28 mouse cellular contexts compared by ENCODE assay signal in the genomic region with DNA sequence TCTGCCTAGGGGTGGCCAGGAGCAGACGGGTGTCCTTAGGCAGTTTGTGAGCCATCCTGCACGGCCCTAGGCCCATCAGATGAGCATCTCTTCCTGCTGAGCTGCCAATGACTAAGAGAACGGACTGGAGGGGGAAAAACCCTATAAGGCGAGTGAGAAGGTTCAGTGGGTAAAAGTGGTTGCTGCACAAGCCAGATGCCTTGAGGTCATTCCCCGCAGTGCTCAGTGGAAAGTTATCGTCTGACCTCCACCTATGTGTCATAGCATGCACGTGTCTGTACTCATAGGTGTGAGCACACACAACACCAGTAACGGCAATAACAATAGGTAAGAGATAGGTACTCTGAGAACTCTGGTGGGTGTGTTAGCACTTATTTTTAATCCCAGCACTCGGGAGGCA. TPM values are rescaled to one million over a fixed set of nuclear protein-coding genes. Genes with fewer than 3 reads are reported as not detected.
DNase-seq lines count a peak whose midpoint lies in the region; ATAC-seq lines count a peak whose summit lies in the region.
"Had no signal": no experiment of that assay in that cellular context is flagged by ENCODE, and none has a peak within 500 bp of the region (broad histone marks: within the 10 kb centered on the region; RNA-seq: fewer than 3 reads in every experiment).

No protein-coding gene starts in this region.

- peaks cover 8% of the 10 kb centered on the region; the same call in 1 of the 2 replicates for H3K4me1 ChIP-seq in heart, embryonic 12.5 days (replicated peaks)
- H3K4me1 ChIP-seq in heart, embryonic 11.5 days (ENCODE audit: control insufficient read depth, insufficient read depth, low read length) = 0 out of 2 replicates have a peak, but pooled peaks cover 4% of the 10 kb centered on the region
- H3K4me1 ChIP-seq in limb, embryonic 10.5 days = peaks cover 68% of the 10 kb centered on the region
- H3K4me1 ChIP-seq in forebrain, embryonic 15.5 days = no peaks in the 10 kb centered on the region
- no peaks in the 10 kb centered on the region for H3K4me1 ChIP-seq in midbrain, embryonic 14.5 days (ENCODE audit: control insufficient read depth, insufficient read depth, low read length)
- H3K4me1 ChIP-seq: forebrain, embryonic 12.5 days; hindbrain, embryonic 12.5 days; lung, embryonic 15.5 days; megakaryocyte, embryonic 14.5 days; midbrain, embryonic 12.5 days; neural tube, embryonic 13.5 days had no signal

- ATAC-seq in heart, embryonic 12.5 days (ENCODE audit: insufficient number of reproducible peaks, low FRiP score) = no peak
- ATAC-seq in heart, embryonic 11.5 days (replicated peaks; ENCODE audit: insufficient number of reproducible peaks, low FRiP score, low TSS enrichment) = no peak
- ATAC-seq in CD4-positive, CD25-positive, alpha-beta regulatory T cell, adult 4 months = peak; percentile 57
- no peak for ATAC-seq in forebrain, embryonic 15.5 days (replicated peaks)
- no peak for ATAC-seq in midbrain, embryonic 14.5 days (ENCODE audit: low FRiP score, low TSS enrichment)
- ATAC-seq: hindbrain, postnatal 0 days had no signal

- peak; percentile 45 for DNase-seq in 3134 (ENCODE audit: extremely low read depth, insufficient read length, low spot score)
- DNase-seq in limb, embryonic 10.5 days (ENCODE audit: low spot score) = no peak
- no peak for DNase-seq in gastrocnemius, postnatal 36 days
- DNase-seq in midbrain, embryonic 14.5 days = no peak
- DNase-seq: adrenal gland, postnatal 25 days; cerebellum, adult 18-20 months; gastrocnemius, adult 2 months; heart, adult 2 months; kidney, adult 11 months; thymus, postnatal 14 days had no signal

- H3K27ac ChIP-seq in heart, embryonic 12.5 days (ENCODE audit: poor library complexity, severe bottlenecking) = 0 out of 2 replicates have a peak overlapping the region, but pooled peaks have one; percentile 13
- H3K27ac ChIP-seq in heart, embryonic 11.5 days (ENCODE audit: low read depth, low read length) = no peak overlapping the region
- peak overlapping the region; percentile 89 for H3K27ac ChIP-seq in limb, embryonic 10.5 days
- H3K27ac ChIP-seq in forebrain, embryonic 15.5 days (replicated peaks) = no peak overlapping the region
- no peak overlapping the region for H3K27ac ChIP-seq in midbrain, embryonic 14.5 days (replicated peaks; ENCODE audit: low read depth, low read length)
- H3K27ac ChIP-seq: forebrain, embryonic 12.5 days; heart, adult 2 months; heart, embryonic 15.5 days; hindbrain, embryonic 12.5 days; hindbrain, postnatal 0 days; left cerebral cortex, adult 2 months; lung, embryonic 15.5 days; midbrain, embryonic 12.5 days; neural tube, embryonic 13.5 days had no signal

- no peaks in the 10 kb centered on the region for H3K9me3 ChIP-seq in heart, embryonic 12.5 days (replicated peaks)
- no peaks in the 10 kb centered on the region for H3K9me3 ChIP-seq in heart, embryonic 11.5 days (replicated peaks; ENCODE audit: control insufficient read depth, low read length)
- 0 out of 2 replicates have a peak, but pooled peaks cover 3% of the 10 kb centered on the region for H3K9me3 ChIP-seq in limb, embryonic 10.5 days (replicated peaks)
- no peaks in the 10 kb centered on the region for H3K9me3 ChIP-seq in forebrain, embryonic 15.5 days
- H3K9me3 ChIP-seq in midbrain, embryonic 14.5 days (ENCODE audit: control insufficient read depth, low read length) = no peaks in the 10 kb centered on the region
- H3K9me3 ChIP-seq: embryonic facial prominence, embryonic 15.5 days; heart, embryonic 15.5 days; hindbrain, embryonic 12.5 days; lung, embryonic 15.5 days; midbrain, embryonic 12.5 days; neural tube, embryonic 13.5 days had no signal

- H3K4me3 ChIP-seq in heart, embryonic 12.5 days = no peak overlapping the region
- H3K4me3 ChIP-seq in heart, embryonic 11.5 days (ENCODE audit: low read depth, low read length) = no peak overlapping the region
- no peak overlapping the region for H3K4me3 ChIP-seq in limb, embryonic 10.5 days
- no peak overlapping the region for H3K4me3 ChIP-seq in forebrain, embryonic 15.5 days
- H3K4me3 ChIP-seq in midbrain, embryonic 14.5 days (replicated peaks; ENCODE audit: low read depth, low read length) = no peak overlapping the region
- H3K4me3 ChIP-seq: embryonic facial prominence, embryonic 15.5 days; forebrain, embryonic 12.5 days; gastrocnemius, adult 2 months; heart, adult 2 months; heart, embryonic 15.5 days; hindbrain, embryonic 12.5 days; left cerebral cortex, adult 2 months; lung, embryonic 15.5 days; megakaryocyte, embryonic 14.5 days; midbrain, embryonic 12.5 days; neural tube, embryonic 13.5 days had no signal

- no peak overlapping the region for H3K9ac ChIP-seq in heart, embryonic 12.5 days
- H3K9ac ChIP-seq in heart, embryonic 11.5 days (ENCODE audit: low read depth, low read length) = no peak overlapping the region
- H3K9ac ChIP-seq in forebrain, embryonic 15.5 days (replicated peaks) = no peak overlapping the region
- no peak overlapping the region for H3K9ac ChIP-seq in midbrain, embryonic 14.5 days (replicated peaks; ENCODE audit: low read length)
- H3K9ac ChIP-seq: embryonic facial prominence, embryonic 15.5 days; forebrain, embryonic 12.5 days; heart, embryonic 15.5 days; hindbrain, embryonic 12.5 days; lung, embryonic 15.5 days; midbrain, embryonic 12.5 days; neural tube, embryonic 13.5 days had no signal

- intact Hi-C loops in gastrocnemius, postnatal 36 days (cut with DNase I) = no loop called here

- WGBS in heart, embryonic 12.5 days = 81% methylated on average over 9 of the region's 9 CpGs
- 83% methylated on average over 9 of the region's 9 CpGs for WGBS in heart, embryonic 11.5 days (ENCODE audit: insufficient replicate concordance)
- 93% methylated on average over 9 of the region's 9 CpGs for WGBS in limb, embryonic 10.5 days
- WGBS in forebrain, embryonic 15.5 days = 91% methylated on average over 9 of the region's 9 CpGs
- WGBS in midbrain, embryonic 14.5 days = 89% methylated on average over 9 of the region's 9 CpGs

- no peak overlapping the region for H3K4me2 ChIP-seq in heart, embryonic 12.5 days
- no peak overlapping the region for H3K4me2 ChIP-seq in heart, embryonic 11.5 days
- H3K4me2 ChIP-seq in forebrain, embryonic 15.5 days (replicated peaks) = no peak overlapping the region
- H3K4me2 ChIP-seq in midbrain, embryonic 14.5 days (ENCODE audit: low read length) = no peak overlapping the region
- H3K4me2 ChIP-seq: embryonic facial prominence, embryonic 15.5 days; forebrain, embryonic 12.5 days; heart, embryonic 15.5 days; hindbrain, embryonic 12.5 days; liver, embryonic 11.5 days; lung, embryonic 15.5 days; midbrain, embryonic 12.5 days; neural tube, embryonic 13.5 days had no signal

- no peaks in the 10 kb centered on the region for H3K36me3 ChIP-seq in heart, embryonic 12.5 days
- no peaks in the 10 kb centered on the region for H3K36me3 ChIP-seq in heart, embryonic 11.5 days (ENCODE audit: control insufficient read depth, insufficient read depth, low read length)
- peaks cover 3% of the 10 kb centered on the region; the same call in 1 of the 2 replicates for H3K36me3 ChIP-seq in limb, embryonic 10.5 days
- H3K36me3 ChIP-seq in forebrain, embryonic 15.5 days = no peaks in the 10 kb centered on the region
- no peaks in the 10 kb centered on the region for H3K36me3 ChIP-seq in midbrain, embryonic 14.5 days (ENCODE audit: control insufficient read depth, insufficient read depth, low read length)
- H3K36me3 ChIP-seq: embryonic facial prominence, embryonic 15.5 days; forebrain, embryonic 12.5 days; heart, embryonic 15.5 days; hindbrain, embryonic 12.5 days; lung, embryonic 15.5 days; midbrain, embryonic 12.5 days; neural tube, embryonic 13.5 days had no signal

- H3K27me3 ChIP-seq in heart, embryonic 12.5 days (replicated peaks) = no peaks in the 10 kb centered on the region
- H3K27me3 ChIP-seq in heart, embryonic 11.5 days (ENCODE audit: control insufficient read depth, insufficient read depth, low read length) = no peaks in the 10 kb centered on the region
- H3K27me3 ChIP-seq in limb, embryonic 10.5 days (ENCODE audit: low read depth, poor library complexity, severe bottlenecking) = no peaks in the 10 kb centered on the region
- H3K27me3 ChIP-seq in forebrain, embryonic 15.5 days = no peaks in the 10 kb centered on the region
- no peaks in the 10 kb centered on the region for H3K27me3 ChIP-seq in midbrain, embryonic 14.5 days (ENCODE audit: control insufficient read depth, insufficient read depth, low read length)
- H3K27me3 ChIP-seq: embryonic facial prominence, embryonic 15.5 days; heart, embryonic 15.5 days; hindbrain, embryonic 12.5 days; lung, embryonic 15.5 days; midbrain, embryonic 12.5 days; neural tube, embryonic 13.5 days had no signal

RNA-seq across cellular contexts. Expression of gene Tns4, which starts 9.8 kb away (rescaled TPM):
- polyA plus RNA-seq in heart, embryonic 12.5 days (2016; fragmentation: Nextera tagmentation; extraction: Ambion mirVana) = 0.05 and 0.11 TPM in 2 replicates
- polyA plus RNA-seq in heart, embryonic 11.5 days (2014; fragmentation: Nextera tagmentation; extraction: Ambion mirVana) = 0.13 TPM in 1 of 2 replicates, not detected in the other
- polyA plus RNA-seq in CD4-positive, CD25-positive, alpha-beta regulatory T cell, adult 4 months (2017; shearing (Covaris generic)) = under 1 TPM in 1 of 2 experiments, not detected in 1; 0.35 TPM
- polyA plus RNA-seq in limb, embryonic 10.5 days (2016; fragmentation: Nextera tagmentation; extraction: Ambion mirVana) = 0.74 and 1.4 TPM in 2 replicates
- 0.09 TPM in 1 of 2 replicates, not detected in the other for polyA plus RNA-seq in forebrain, embryonic 15.5 days (2015; fragmentation: Nextera tagmentation; extraction: Ambion mirVana)
- total RNA-seq in gastrocnemius, postnatal 36 days (2021) = not detected
- 0.22 TPM in 1 of 2 replicates, not detected in the other for polyA plus RNA-seq in midbrain, embryonic 14.5 days (2014; fragmentation: Nextera tagmentation; extraction: Ambion mirVana)
- polyA plus RNA-seq: liver, embryonic 11.5 days had no signal

RNA-seq across cellular contexts. Expression of gene Ccr7, which starts 56.0 kb away (rescaled TPM):
- 0.08 TPM in 1 of 2 replicates, not detected in the other for polyA plus RNA-seq in heart, embryonic 12.5 days (2016; fragmentation: Nextera tagmentation; extraction: Ambion mirVana)
- 0.21 and 0.36 TPM in 2 replicates for polyA plus RNA-seq in heart, embryonic 11.5 days (2014; fragmentation: Nextera tagmentation; extraction: Ambion mirVana)
- 100 to 1,000 TPM; 277 to 361 TPM for polyA plus RNA-seq in CD4-positive, CD25-positive, alpha-beta regulatory T cell, adult 4 months (2017; shearing (Covaris generic))
- polyA plus RNA-seq in limb, embryonic 10.5 days (2016; fragmentation: Nextera tagmentation; extraction: Ambion mirVana) = 0.82 and 1.3 TPM in 2 replicates
- not detected in 2 replicates for polyA plus RNA-seq in forebrain, embryonic 15.5 days (2015; fragmentation: Nextera tagmentation; extraction: Ambion mirVana)
- not detected for total RNA-seq in gastrocnemius, postnatal 36 days (2021)
- polyA plus RNA-seq in midbrain, embryonic 14.5 days (2014; fragmentation: Nextera tagmentation; extraction: Ambion mirVana) = 0.45 TPM in 1 of 2 replicates, not detected in the other
- total RNA-seq: gastrocnemius, adult 2 months; hindbrain, postnatal 0 days; layer of hippocampus, postnatal 14 days; left cerebral cortex, adult 2 months; left cerebral cortex, postnatal 36 days had no signal
- polyA plus RNA-seq: forebrain, embryonic 12.5 days; hindbrain, postnatal 0 days; kidney, embryonic 14.5 days; neural tube, embryonic 13.5 days had no signal

RNA-seq across cellular contexts. Expression of gene Igfbp4, which starts 57.9 kb away (rescaled TPM):
- 371 and 382 TPM in 2 replicates for polyA plus RNA-seq in heart, embryonic 12.5 days (2016; fragmentation: Nextera tagmentation; extraction: Ambion mirVana)
- 284 and 289 TPM in 2 replicates for polyA plus RNA-seq in heart, embryonic 11.5 days (2014; fragmentation: Nextera tagmentation; extraction: Ambion mirVana)
- 10 to 100 TPM; 12.6 to 20.7 TPM for polyA plus RNA-seq in CD4-positive, CD25-positive, alpha-beta regulatory T cell, adult 4 months (2017; shearing (Covaris generic))
- polyA plus RNA-seq in limb, embryonic 10.5 days (2016; fragmentation: Nextera tagmentation; extraction: Ambion mirVana) = 899 and 1,008 TPM in 2 replicates
- polyA plus RNA-seq in forebrain, embryonic 15.5 days (2015; fragmentation: Nextera tagmentation; extraction: Ambion mirVana) = 138 and 142 TPM in 2 replicates
- total RNA-seq in gastrocnemius, postnatal 36 days (2021) = 10 to 100 TPM; 32.0 to 41.9 TPM
- polyA plus RNA-seq in midbrain, embryonic 14.5 days (2014; fragmentation: Nextera tagmentation; extraction: Ambion mirVana) = 55.0 and 111 TPM in 2 replicates

Comparison
In these comparisons a context has a peak if more than half of its experiments do, and no peak if none do; other contexts are left out.
1. H3K27ac ChIP-seq: peak in heart, embryonic 12.5 days (single experiment) and limb, embryonic 10.5 days (single experiment); none in heart, embryonic 11.5 days (single experiment), forebrain, embryonic 15.5 days (single experiment) and midbrain, embryonic 14.5 days (single experiment).
2. RNA of gene Ccr7, which starts 56.0 kb away (polyA plus RNA-seq): 277 to 361 TPM in CD4-positive, CD25-positive, alpha-beta regulatory T cell, adult 4 months; 0.82 to 1.3 TPM in limb, embryonic 10.5 days, 0.45 TPM in midbrain, embryonic 14.5 days, 0.21 to 0.36 TPM in heart, embryonic 11.5 days, 0.08 TPM in heart, embryonic 12.5 days and not detected in forebrain, embryonic 15.5 days; every median in the first group is over 100 times any median in the second.